Mouse (Mus musculus) heart, adult 2 months (tissue): ENCODE measurements around the gene Mycbpap. TPM values are rescaled to one million over a fixed set of nuclear protein-coding genes. Genes with fewer than 3 reads are reported as not detected.

ENCODE experiments used
- DNase-seq, 2 experiments: peaks; one replicate each; pipeline ENCODE4 v3.0.0; 2021
- H3K27ac ChIP-seq: fragments of 200-600 bp; 2 replicates; pipeline ENCODE4 v1.8.1; 2022
- H3K27me3 ChIP-seq: fragments of 200-500 bp; 2 replicates; pipeline ENCODE4 v1.6.1; 2012; ENCODE audit warnings: mild to moderate bottlenecking, low read length, inconsistent platforms, mixed read lengths; ENCODE audit not compliant: control insufficient read depth, insufficient read depth
- H3K36me3 ChIP-seq: fragments of 200-500 bp; 2 replicates; pipeline ENCODE4 v1.6.1; 2012; ENCODE audit warnings: low read length, inconsistent platforms; ENCODE audit not compliant: control insufficient read depth, insufficient read depth
- H3K4me1 ChIP-seq: fragments of 200-500 bp; 2 replicates; pipeline ENCODE4 v1.6.1; 2011; ENCODE audit warnings: low read length; ENCODE audit not compliant: control insufficient read depth, insufficient read depth
- H3K4me3 ChIP-seq: fragments of 200-600 bp; 2 replicates; pipeline ENCODE4 v1.8.1; 2022
- H3K79me2 ChIP-seq: fragments of 200-500 bp; replicated peaks from 2 replicates; pipeline ENCODE4 v1.6.1; 2012; ENCODE audit warnings: mild to moderate bottlenecking, inconsistent platforms, low read length, moderate library complexity, mixed read lengths; ENCODE audit not compliant: control insufficient read depth, insufficient read depth
- H3K9ac ChIP-seq: fragments of 200-500 bp; 2 replicates; pipeline ENCODE4 v1.6.1; 2012; ENCODE audit warnings: low read depth, mild to moderate bottlenecking, control low read depth, inconsistent platforms, low read length, mixed read lengths
- CTCF ChIP-seq: fragments of 200-600 bp; IDR thresholded peaks from 2 replicates; pipeline ENCODE4 v1.8.1; 2022; ENCODE audit warnings: antibody characterized with exemption, mild to moderate bottlenecking, moderate library complexity
- EP300 ChIP-seq: fragments of 200-500 bp; IDR thresholded peaks from 2 replicates; pipeline ENCODE4 v1.6.1; 2011; ENCODE audit warnings: low read depth, low read length, control low read depth; ENCODE audit not compliant: insufficient read depth
- POLR2A ChIP-seq: fragments of 200-500 bp; IDR thresholded peaks from 2 replicates; pipeline ENCODE4 v1.6.1; 2011; ENCODE audit warnings: mild to moderate bottlenecking, low read depth, low read length, control low read depth; ENCODE audit not compliant: insufficient read depth
- WGBS: fragments of 180-500 bp; shearing (Covaris S2); methylation state at CpG from one replicate; pipeline ENCODE4 v1.1.7; 2018; 5-methylcytosine and 5-hydroxymethylcytosine counted together
- intact Hi-C: fragments of 180-260 bp; cut with DNase I; formaldehyde crosslinking; loops from one replicate; pipeline ENCODE4 v1.15.1; 2025
- polyA plus RNA-seq: library from polyadenylated mRNA; depleted of rRNA; stranded (reverse); fragments of >200 nt; gene quantifications from 2 replicates; pipeline ENCODE4 v1.2.3, GENCODE M21; 2012
- total RNA-seq, 2 experiments: library from RNA; stranded (reverse); gene quantifications; 2 replicates each; pipeline ENCODE4 v1.2.3; 2021

Mycbpap gene
- total and polyA plus RNA-seq, 3 experiments, result 0.72 to 1.1 (median 0.89) TPM

DNA sequence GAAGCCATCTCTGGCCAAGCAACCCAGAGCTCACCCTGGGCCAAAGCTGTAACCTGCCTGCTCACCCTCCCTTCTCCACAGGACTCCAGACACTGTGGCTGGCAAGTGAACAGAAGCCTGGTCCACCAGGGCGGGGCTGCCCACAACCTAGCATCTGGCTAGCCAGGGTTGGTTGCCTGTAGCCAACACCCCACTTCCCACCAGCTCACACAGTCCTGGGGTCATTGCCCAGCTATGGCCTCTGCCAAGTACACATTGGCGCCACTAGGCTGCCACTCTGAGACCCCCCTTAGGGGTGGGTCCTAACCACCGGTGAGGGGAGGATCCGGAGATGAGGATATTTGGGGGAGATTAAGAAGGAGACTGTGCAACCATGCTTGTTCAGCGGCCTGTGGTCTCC, 42.3 kb upstream of the Mycbpap start:
- H3K27ac ChIP-seq, result no peak overlapping the region
- H3K4me1 ChIP-seq, result no peaks in the 10 kb centered on the region
- no peak for TF ChIP-seq CTCF
- TF ChIP-seq EP300, result no peak
- no peak for TF ChIP-seq POLR2A
- H3K27me3 ChIP-seq, result no peaks in the 10 kb centered on the region; the same call in 1 of the 2 replicates
- no peaks in the 10 kb centered on the region for H3K79me2 ChIP-seq
- intact Hi-C loops, result no loop called here
- DNase-seq, result no peak
- no peaks in the 10 kb centered on the region for H3K36me3 ChIP-seq
- WGBS, result 71% methylated on average over 5 of the region's 5 CpGs
- H3K4me3 ChIP-seq, result no peak overlapping the region; the same call in 1 of the 2 replicates
- 0 out of 2 replicates have a peak overlapping the region, but pooled peaks have one; percentile 0 for H3K9ac ChIP-seq

DNA sequence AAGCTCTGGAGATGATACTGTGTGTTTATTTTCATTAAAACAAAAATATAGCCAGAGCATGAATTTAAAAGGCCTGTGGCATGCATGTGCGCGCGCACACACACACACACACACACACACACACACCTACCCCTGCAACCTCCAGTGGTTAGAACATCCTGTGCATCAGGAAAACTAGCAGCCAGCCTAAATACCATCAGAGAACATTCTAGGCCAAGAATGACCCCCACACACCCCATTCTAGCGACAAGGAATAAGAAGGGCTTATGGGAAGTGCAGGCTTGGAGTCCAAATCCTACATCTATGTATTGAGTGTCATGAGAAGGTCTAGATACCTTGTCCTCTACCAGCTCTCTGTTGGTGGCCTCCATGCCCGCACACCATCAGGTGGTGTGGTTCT, 41.8 kb upstream of the Mycbpap start:
- H3K27ac ChIP-seq, result no peak overlapping the region
- no peak for DNase-seq
- no peaks in the 10 kb centered on the region for H3K36me3 ChIP-seq
- no peaks in the 10 kb centered on the region; the same call in 1 of the 2 replicates for H3K27me3 ChIP-seq
- H3K9ac ChIP-seq, result no peak overlapping the region
- no peak overlapping the region for H3K4me3 ChIP-seq
- H3K79me2 ChIP-seq, result no peaks in the 10 kb centered on the region
- no peaks in the 10 kb centered on the region for H3K4me1 ChIP-seq
- intact Hi-C loops, result no loop called here
- TF ChIP-seq EP300 (no peak), POLR2A (no peak), CTCF (no peak)
- 94% methylated on average over 5 of the region's 5 CpGs for WGBS

DNA sequence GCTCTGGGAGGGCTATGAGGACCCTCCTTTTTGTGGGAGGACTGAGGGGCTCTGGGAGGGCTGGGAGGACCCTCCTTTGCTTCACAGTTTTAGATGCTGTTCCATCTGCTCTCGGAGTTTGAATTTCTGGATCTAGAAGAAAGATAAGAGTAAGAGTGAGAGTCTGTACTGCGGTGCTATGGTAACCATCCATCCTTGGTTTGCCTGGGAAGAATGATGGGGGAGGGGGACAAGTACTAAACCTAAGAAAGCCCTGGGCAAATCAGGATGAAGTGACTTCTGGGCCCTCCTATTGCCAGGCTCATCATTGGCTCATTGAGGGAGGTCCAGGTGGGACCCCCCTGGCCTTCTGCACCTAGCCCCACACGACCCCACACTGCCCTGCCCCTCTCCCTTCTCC, 36.7 kb upstream of the Mycbpap start:
- Histone ChIP-seq H3K4me3 (no peak overlapping the region), H3K27me3 (no peaks in the 10 kb centered on the region), H3K79me2 (no peaks in the 10 kb centered on the region), H3K9ac (no peak overlapping the region), H3K36me3 (no peaks in the 10 kb centered on the region), H3K4me1 (no peaks in the 10 kb centered on the region), H3K27ac (no peak overlapping the region)
- no peak for TF ChIP-seq EP300
- TF ChIP-seq POLR2A, result no peak
- TF ChIP-seq CTCF, result no peak
- intact Hi-C loops, result no loop called here
- WGBS, result 72% methylated on average over 3 of the region's 3 CpGs
- no peak for DNase-seq

DNA sequence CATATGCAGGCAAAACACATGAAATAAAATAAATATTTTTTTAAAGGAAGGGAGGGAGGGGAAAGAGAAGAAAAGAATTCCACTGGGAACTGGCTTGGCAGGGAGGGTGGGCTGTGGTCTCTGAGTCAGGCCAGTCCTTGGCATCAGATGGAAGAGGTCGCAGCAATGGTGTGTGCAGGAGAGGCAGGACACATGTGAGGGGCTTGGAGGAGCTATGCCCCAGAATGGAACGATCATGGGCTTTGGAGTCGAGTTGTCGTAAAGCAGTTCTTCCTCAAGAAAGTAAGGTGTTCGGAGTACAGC, 28.9 kb upstream of the Mycbpap start:
- no peak for DNase-seq
- no peaks in the 10 kb centered on the region for H3K36me3 ChIP-seq
- no peaks in the 10 kb centered on the region for H3K79me2 ChIP-seq
- H3K4me1 ChIP-seq, result peaks cover 5% of the 10 kb centered on the region; the same call in 1 of the 2 replicates
- intact Hi-C loops, result loop anchor here (5.0 kb wide), 1 partner anchor 67 kb away; no protein-coding TSS in a partner anchor
- no peak overlapping the region for H3K27ac ChIP-seq
- no peaks in the 10 kb centered on the region for H3K27me3 ChIP-seq
- no peak overlapping the region for H3K4me3 ChIP-seq
- 69% methylated on average over 5 of the region's 5 CpGs for WGBS
- H3K9ac ChIP-seq, result no peak overlapping the region
- TF ChIP-seq CTCF (no peak), EP300 (no peak), POLR2A (no peak)

DNA sequence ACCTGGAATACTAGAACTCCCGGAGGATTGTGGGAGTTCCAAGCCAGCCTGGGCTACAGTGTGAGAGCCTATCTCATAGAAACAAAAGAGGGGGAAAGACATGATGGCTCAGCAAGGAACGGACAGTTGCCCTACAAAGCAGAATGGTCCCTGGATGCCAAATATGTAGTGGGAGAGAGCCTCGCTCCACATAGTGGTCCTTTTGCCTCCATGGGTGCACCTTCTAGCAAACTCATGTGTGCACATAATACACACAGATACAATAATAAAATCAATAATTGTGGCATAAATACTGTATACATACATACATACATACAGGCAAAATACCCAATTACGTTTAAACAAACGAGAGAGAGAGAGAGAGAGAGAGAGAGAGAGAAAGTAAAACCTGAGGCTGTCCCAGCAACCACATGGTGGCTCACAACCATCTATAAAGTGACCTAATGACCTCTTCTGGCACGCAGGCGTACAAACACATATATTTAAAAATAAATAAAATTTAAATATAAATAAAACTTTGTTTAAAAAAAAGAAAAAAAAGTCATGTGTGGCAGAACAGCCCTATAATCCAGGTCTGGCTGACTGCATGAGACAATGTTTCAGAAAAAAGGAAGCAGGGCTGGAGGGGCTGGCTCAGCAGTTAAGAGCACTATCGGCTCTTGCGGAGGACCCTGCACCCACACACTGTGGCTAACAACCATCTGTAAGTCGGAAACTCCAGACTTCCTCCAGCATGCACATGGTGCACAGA, 28.3 kb upstream of the Mycbpap start:
- H3K27ac ChIP-seq, result peak overlapping the region; percentile 96
- intact Hi-C loops, result loop anchor here (5.0 kb wide), 4 partner anchors 67 to 223 kb away; partner anchors contain the start of gene Ankrd40
- H3K4me3 ChIP-seq, result no peak overlapping the region
- peaks cover 5% of the 10 kb centered on the region; the same call in 1 of the 2 replicates for H3K4me1 ChIP-seq
- no peaks in the 10 kb centered on the region for H3K27me3 ChIP-seq
- no peak for DNase-seq
- no peaks in the 10 kb centered on the region for H3K36me3 ChIP-seq
- 53% methylated on average over 10 of the region's 10 CpGs for WGBS
- no peaks in the 10 kb centered on the region for H3K79me2 ChIP-seq
- TF ChIP-seq POLR2A, result no peak
- no peak for TF ChIP-seq CTCF
- TF ChIP-seq EP300, result no peak
- no peak overlapping the region for H3K9ac ChIP-seq
